Mouse (Mus musculus) E14TG2a.4 (cell line): ENCODE data around the gene Maml3.

ENCODE experiments used
- H3K27me3 ChIP-seq: 2 replicates; pipeline ENCODE4 v1.6.1; 2014; ENCODE audit warnings: low read length, control low read depth; ENCODE audit not compliant: insufficient read depth
- H3K36me3 ChIP-seq: 2 replicates; pipeline ENCODE4 v1.6.1; 2014; ENCODE audit warnings: low read length, control low read depth; ENCODE audit not compliant: insufficient read depth
- H3K4me1 ChIP-seq: replicated peaks from 2 replicates; pipeline ENCODE4 v1.6.1; 2014; ENCODE audit warnings: low read depth, low read length, control low read depth
- H3K4me3 ChIP-seq: replicated peaks from 2 replicates; pipeline ENCODE4 v1.5.1; 2014; ENCODE audit warnings: mild to moderate bottlenecking, low read length
- H3K9me3 ChIP-seq: 2 replicates; pipeline ENCODE4 v1.6.1; 2014; ENCODE audit warnings: low read length, control low read depth
- CTCF ChIP-seq: conservative IDR thresholded peaks from 2 replicates; pipeline ENCODE4 v1.5.1; 2014; ENCODE audit warnings: low read length
- NANOG ChIP-seq: IDR thresholded peaks from 2 replicates; pipeline ENCODE4 v1.6.1; 2014; ENCODE audit warnings: borderline replicate concordance, low read length, mixed read lengths
- POU5F1 ChIP-seq: IDR thresholded peaks from 2 replicates; pipeline ENCODE4 v1.6.1; 2014; ENCODE audit warnings: low read length, borderline replicate concordance

The Maml3 gene

GRCm38 (mm10) chr3:52016178-52016577, 88.7 kb downstream of the Maml3 start:
- no peaks in the 10 kb centered on the region for H3K36me3 ChIP-seq
- no peaks in the 10 kb centered on the region for H3K4me1 ChIP-seq
- peaks cover 6% of the 10 kb centered on the region; the same call in 1 of the 2 replicates for H3K9me3 ChIP-seq
- no peak overlapping the region for H3K4me3 ChIP-seq
- peaks cover 17% of the 10 kb centered on the region; the same call in 1 of the 2 replicates for H3K27me3 ChIP-seq
- no peak for TF ChIP-seq POU5F1
- no peak for TF ChIP-seq CTCF
- TF ChIP-seq NANOG: no peak

- H3K4me3 ChIP-seq: no peak overlapping the region
- TF ChIP-seq NANOG (no peak), POU5F1 (no peak), CTCF (no peak)
- H3K27me3 ChIP-seq: peaks cover 11% of the 10 kb centered on the region; the same call in 1 of the 2 replicates
- no peaks in the 10 kb centered on the region for H3K4me1 ChIP-seq
- no peaks in the 10 kb centered on the region for H3K36me3 ChIP-seq
- H3K9me3 ChIP-seq: peaks cover 6% of the 10 kb centered on the region; the same call in 1 of the 2 replicates
These were observed 89.3 kb downstream of the Maml3 start for GRCm38 (mm10) chr3:52015556-52015955.

- no peak for TF ChIP-seq POU5F1
- no peak for TF ChIP-seq CTCF
- TF ChIP-seq NANOG: no peak
- no peaks in the 10 kb centered on the region for H3K9me3 ChIP-seq
- peaks cover 20% of the 10 kb centered on the region for H3K27me3 ChIP-seq
These were observed 93.7 kb downstream of the Maml3 start for GRCm38 (mm10) chr3:52011032-52011710.

GRCm38 (mm10) chr3:52009321-52009720, 95.6 kb downstream of the Maml3 start:
- H3K36me3 ChIP-seq: no peaks in the 10 kb centered on the region
- peaks cover 30% of the 10 kb centered on the region for H3K27me3 ChIP-seq
- no peak for TF ChIP-seq POU5F1
- TF ChIP-seq NANOG: no peak
- no peak for TF ChIP-seq CTCF

More at GRCm38 (mm10) chr3:52011032-52011710, 93.7 kb downstream of the Maml3 start:
- no peak overlapping the region for H3K4me3 ChIP-seq
- H3K36me3 ChIP-seq: no peaks in the 10 kb centered on the region
- H3K4me1 ChIP-seq: peaks cover 10% of the 10 kb centered on the region

GRCm38 (mm10) chr3:52007602-52008252, 97.1 kb downstream of the Maml3 start:
- Histone ChIP-seq H3K36me3 (no peaks in the 10 kb centered on the region), H3K4me1 (peaks cover 10% of the 10 kb centered on the region), H3K9me3 (no peaks in the 10 kb centered on the region), H3K4me3 (0 out of 2 replicates have a peak overlapping the region, but pooled peaks have one; percentile 10), H3K27me3 (peaks cover 32% of the 10 kb centered on the region)
- TF ChIP-seq NANOG: no peak
- TF ChIP-seq POU5F1: no peak
- TF ChIP-seq CTCF: no peak

More at GRCm38 (mm10) chr3:52009321-52009720, 95.6 kb downstream of the Maml3 start:
- Histone ChIP-seq H3K4me3 (no peak overlapping the region), H3K4me1 (peaks cover 10% of the 10 kb centered on the region), H3K9me3 (no peaks in the 10 kb centered on the region)

- H3K4me3 ChIP-seq: no peak overlapping the region
- H3K4me1 ChIP-seq: peaks cover 10% of the 10 kb centered on the region
- no peaks in the 10 kb centered on the region for H3K36me3 ChIP-seq
- H3K9me3 ChIP-seq: no peaks in the 10 kb centered on the region
- H3K27me3 ChIP-seq: peaks cover 32% of the 10 kb centered on the region
- TF ChIP-seq POU5F1 (no peak), NANOG (no peak), CTCF (no peak)
These were observed 98.0 kb downstream of the Maml3 start for GRCm38 (mm10) chr3:52006721-52007330.

- Histone ChIP-seq H3K27me3 (peaks cover 28% of the 10 kb centered on the region), H3K9me3 (no peaks in the 10 kb centered on the region), H3K36me3 (no peaks in the 10 kb centered on the region), H3K4me1 (peaks cover 10% of the 10 kb centered on the region), H3K4me3 (no peak overlapping the region)
- TF ChIP-seq POU5F1 (no peak), CTCF (no peak), NANOG (no peak)
These were observed 101.2 kb downstream of the Maml3 start for GRCm38 (mm10) chr3:52003663-52004062.

- TF ChIP-seq CTCF: no peak
- no peak for TF ChIP-seq NANOG
- no peak for TF ChIP-seq POU5F1
These were observed 103.4 kb downstream of the Maml3 start for GRCm38 (mm10) chr3:52001518-52001895.

More at GRCm38 (mm10) chr3:52001518-52001895, 103.4 kb downstream of the Maml3 start:
- peaks cover 21% of the 10 kb centered on the region for H3K27me3 ChIP-seq
- H3K4me3 ChIP-seq: no peak overlapping the region
- 0 out of 2 replicates have a peak, but pooled peaks cover 10% of the 10 kb centered on the region for H3K4me1 ChIP-seq
- H3K9me3 ChIP-seq: no peaks in the 10 kb centered on the region
- no peaks in the 10 kb centered on the region for H3K36me3 ChIP-seq
